Mouse (Mus musculus) neural tube, embryonic 14.5 days (tissue): ENCODE data around the gene Scap. TPM values are rescaled to one million over a fixed set of nuclear protein-coding genes. Genes with fewer than 3 reads are reported as not detected.
"Not testable (repeated sequence)": the region's sequence is repeated elsewhere in the genome, so short reads cannot be mapped to it uniquely, and the experiment has no call there.

Experiments
- ATAC-seq: fragments of 200-750 bp; cut with Nextera tagmentation; 2 replicates; pipeline ENCODE4 v1.8.0; 2017; ENCODE audit warnings: low read depth, mild to moderate bottlenecking, moderate TSS enrichment, moderate library complexity
- H3K27ac ChIP-seq: fragments of 300-500 bp; sonication (generic); 2 replicates; pipeline ENCODE4 v1.5.1; 2014; ENCODE audit warnings: low read depth, mild to moderate bottlenecking, control low read depth, low read length, moderate library complexity, mixed read lengths
- H3K27me3 ChIP-seq: fragments of 300-500 bp; sonication (generic); 2 replicates; pipeline ENCODE4 v1.6.1; 2014; ENCODE audit warnings: low read length; ENCODE audit not compliant: control insufficient read depth, insufficient read depth
- H3K36me3 ChIP-seq: fragments of 300-500 bp; sonication (generic); 2 replicates; pipeline ENCODE4 v1.6.1; 2014; ENCODE audit warnings: low read length, mixed read lengths; ENCODE audit not compliant: control insufficient read depth, insufficient read depth
- H3K4me1 ChIP-seq: fragments of 300-500 bp; sonication (generic); 2 replicates; pipeline ENCODE4 v1.6.1; 2014; ENCODE audit warnings: low read length; ENCODE audit not compliant: control insufficient read depth, insufficient read depth
- H3K4me2 ChIP-seq: fragments of 300-500 bp; sonication (generic); 2 replicates; pipeline ENCODE4 v1.6.1; 2014; ENCODE audit warnings: mild to moderate bottlenecking, low read depth, low read length, control low read depth
- H3K4me3 ChIP-seq: fragments of 300-500 bp; sonication (generic); 2 replicates; pipeline ENCODE4 v1.5.1; 2014; ENCODE audit warnings: low read depth, low read length, control low read depth, mixed read lengths
- H3K9ac ChIP-seq: fragments of 300-500 bp; sonication (generic); replicated peaks from 2 replicates; pipeline ENCODE4 v1.6.1; 2014; ENCODE audit warnings: low read depth, mild to moderate bottlenecking, control low read depth, low read length, mixed read lengths
- H3K9me3 ChIP-seq: fragments of 300-500 bp; sonication (generic); 2 replicates; pipeline ENCODE4 v1.6.1; 2016; ENCODE audit warnings: low read length; ENCODE audit not compliant: control insufficient read depth
- whole genome bisulfite sequencing: fragments of 180-500 bp; shearing (Covaris S2); extraction: QIAGEN DNeasy Blood & Tissue Kit; methylation state at CpG from one replicate; pipeline ENCODE4 v1.1.7; 2014; 5-methylcytosine and 5-hydroxymethylcytosine counted together
- polyA plus RNA-seq: library from polyadenylated mRNA; unstranded; fragments of >200 nt; fragmentation: Nextera tagmentation; extraction: Ambion mirVana; gene quantifications from 2 replicates; pipeline ENCODE4 v1.2.1, GENCODE M21; 2014

The Scap gene
- polyA plus RNA-seq, 1 experiment from 2014 or later: 49.0 TPM

DNA sequence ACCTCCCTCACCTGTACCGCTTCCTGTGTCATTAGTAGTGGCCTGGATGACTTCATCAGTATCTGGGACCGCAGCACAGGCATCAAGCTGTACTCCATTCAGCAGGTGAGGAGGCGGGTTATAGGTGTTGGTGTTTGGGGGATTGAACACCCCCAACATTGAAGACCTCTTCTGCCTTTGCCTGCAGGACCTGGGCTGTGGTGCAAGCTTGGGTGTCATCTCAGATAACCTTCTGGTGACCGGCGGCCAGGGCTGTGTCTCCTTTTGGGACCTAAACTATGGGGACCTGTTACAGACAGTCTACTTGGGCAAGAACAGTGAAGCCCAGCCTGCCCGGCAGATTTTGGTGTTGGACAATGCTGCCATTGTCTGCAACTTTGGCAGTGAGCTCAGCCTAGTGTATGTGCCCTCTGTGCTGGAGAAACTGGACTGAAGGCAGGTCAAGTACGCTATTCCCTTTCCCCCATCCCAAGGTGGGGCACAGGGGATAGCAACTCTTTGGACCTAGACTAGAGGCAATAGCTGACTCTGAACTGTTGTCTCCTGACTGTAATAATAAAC, 51.4 kb downstream of the Scap start:
- Histone ChIP-seq H3K27me3 (no peaks in the 10 kb centered on the region), H3K4me1 (no peaks in the 10 kb centered on the region), H3K36me3 (peaks cover 72% of the 10 kb centered on the region), H3K4me3 (no peak overlapping the region), H3K9me3 (no peaks in the 10 kb centered on the region), H3K4me2 (no peak overlapping the region), H3K9ac (no peak overlapping the region), H3K27ac (no peak overlapping the region)
- ATAC-seq: no peak
- WGBS: 81% methylated on average over 7 of the region's 7 CpGs

- no peak overlapping the region for H3K4me2 ChIP-seq
- ATAC-seq: no peak
- H3K9me3 ChIP-seq: no peaks in the 10 kb centered on the region
- peaks cover 82% of the 10 kb centered on the region for H3K36me3 ChIP-seq
- no peak overlapping the region for H3K4me3 ChIP-seq
- no peak overlapping the region for H3K9ac ChIP-seq
- no peak overlapping the region for H3K27ac ChIP-seq
- no peaks in the 10 kb centered on the region for H3K27me3 ChIP-seq
- H3K4me1 ChIP-seq: no peaks in the 10 kb centered on the region
- WGBS: 94% methylated on average over 7 of the region's 7 CpGs
Observed at GRCm38 (mm10) chr9:110388011-110388410, 54.9 kb downstream of the Scap start.

DNA sequence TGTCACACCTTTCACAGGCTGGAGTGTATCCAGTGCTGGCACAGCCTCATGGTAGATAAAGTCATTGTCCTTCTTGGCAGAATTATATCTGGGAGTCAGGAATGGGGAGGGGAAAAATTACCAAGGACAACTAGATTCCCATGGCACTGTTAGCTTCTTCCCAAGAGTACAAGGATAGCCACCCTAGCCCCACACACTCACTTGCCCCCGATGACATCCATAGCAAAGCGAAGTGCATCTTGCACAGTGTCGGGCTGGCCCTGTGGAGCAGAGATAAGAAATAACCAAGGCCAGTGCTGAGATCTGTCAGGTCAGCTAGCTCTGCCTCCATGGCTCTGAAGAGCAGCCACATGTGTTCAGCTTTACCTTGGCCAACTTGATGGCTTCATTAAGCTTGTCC, 57.8 kb downstream of the Scap start:
- Histone ChIP-seq H3K4me1 (no peaks in the 10 kb centered on the region), H3K9ac (no peak overlapping the region), H3K27ac (no peak overlapping the region), H3K36me3 (peaks cover 70% of the 10 kb centered on the region), H3K27me3 (no peaks in the 10 kb centered on the region), H3K9me3 (no peaks in the 10 kb centered on the region), H3K4me3 (no peak overlapping the region), H3K4me2 (no peak overlapping the region)
- no peak for ATAC-seq
- 98% methylated on average over 3 of the region's 3 CpGs for WGBS

DNA sequence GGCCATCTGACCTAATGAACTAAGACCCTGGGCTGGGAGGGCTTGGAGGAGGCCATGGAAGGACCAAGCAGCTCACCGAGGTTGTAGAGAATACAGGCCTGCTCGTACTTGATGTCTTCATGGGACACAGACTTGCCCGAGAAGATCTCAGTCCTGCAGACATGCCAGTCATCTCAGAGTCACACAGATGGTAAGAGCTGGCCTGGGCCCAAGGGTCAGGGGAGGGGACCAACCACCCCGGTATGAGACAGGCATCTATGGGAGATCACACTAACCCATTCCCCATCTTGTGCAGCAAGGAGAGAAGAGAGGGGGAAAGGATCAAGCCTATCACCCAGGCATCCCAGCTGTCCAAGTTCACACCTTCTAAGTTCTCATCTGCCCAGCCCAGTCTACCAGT, 60.2 kb downstream of the Scap start:
- Histone ChIP-seq H3K4me3 (no peak overlapping the region), H3K4me1 (no peaks in the 10 kb centered on the region), H3K27ac (no peak overlapping the region), H3K9me3 (no peaks in the 10 kb centered on the region), H3K27me3 (no peaks in the 10 kb centered on the region), H3K4me2 (no peak overlapping the region), H3K9ac (no peak overlapping the region), H3K36me3 (peaks cover 49% of the 10 kb centered on the region)
- no peak for ATAC-seq
- 95% methylated on average over 4 of the region's 4 CpGs for WGBS

DNA sequence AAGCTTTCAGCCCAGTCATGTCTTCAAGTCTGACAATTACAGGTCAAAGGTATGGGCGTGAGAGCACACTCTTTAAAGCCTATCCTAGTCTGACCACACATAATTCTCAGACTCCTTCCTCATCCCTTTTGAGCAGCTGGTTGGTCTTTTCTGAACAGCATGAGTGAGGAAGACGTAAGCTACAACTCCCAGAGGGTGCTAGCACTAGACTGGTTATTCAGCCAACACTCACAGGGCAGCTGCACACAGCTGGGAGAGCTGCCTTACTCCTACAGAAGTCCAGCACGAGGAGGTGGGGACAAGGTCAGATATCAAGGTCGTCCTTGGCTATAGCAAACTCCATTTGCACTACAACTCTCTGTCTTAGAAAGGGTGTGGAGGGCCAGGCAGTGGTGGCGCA, 67.6 kb downstream of the Scap start:
- H3K9me3 ChIP-seq: no peaks in the 10 kb centered on the region
- WGBS: 89% methylated on average over 5 of the region's 5 CpGs
- H3K36me3 ChIP-seq: peaks cover 1% of the 10 kb centered on the region; the same call in 1 of the 2 replicates

DNA sequence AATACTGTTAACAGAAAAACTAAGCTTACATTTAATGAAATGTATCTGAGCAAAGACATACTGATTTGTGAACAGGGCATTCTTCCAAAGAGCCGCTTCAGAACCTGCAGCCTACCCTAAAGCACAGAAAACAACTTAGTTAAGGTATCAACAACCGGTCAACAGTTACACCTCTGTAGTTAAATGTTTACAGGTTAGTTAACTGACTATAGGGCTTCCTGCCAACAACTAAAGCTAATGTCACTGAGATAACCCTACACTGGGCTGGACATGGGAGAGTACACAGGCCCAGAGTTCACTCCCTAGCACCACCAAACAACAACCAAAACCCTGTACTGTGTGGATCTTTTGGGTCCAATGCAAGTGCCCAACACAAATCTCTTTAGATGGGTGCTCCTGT, 69.6 kb downstream of the Scap start:
- H3K9me3 ChIP-seq: no peaks in the 10 kb centered on the region

More for the DNA sequence above, 67.6 kb downstream of the Scap start:
- no peak overlapping the region for H3K4me2 ChIP-seq
- no peak overlapping the region for H3K4me3 ChIP-seq
- H3K27me3 ChIP-seq: no peaks in the 10 kb centered on the region
- no peak overlapping the region for H3K9ac ChIP-seq
- H3K27ac ChIP-seq: no peak overlapping the region
- H3K4me1 ChIP-seq: no peaks in the 10 kb centered on the region
- ATAC-seq: no peak

DNA sequence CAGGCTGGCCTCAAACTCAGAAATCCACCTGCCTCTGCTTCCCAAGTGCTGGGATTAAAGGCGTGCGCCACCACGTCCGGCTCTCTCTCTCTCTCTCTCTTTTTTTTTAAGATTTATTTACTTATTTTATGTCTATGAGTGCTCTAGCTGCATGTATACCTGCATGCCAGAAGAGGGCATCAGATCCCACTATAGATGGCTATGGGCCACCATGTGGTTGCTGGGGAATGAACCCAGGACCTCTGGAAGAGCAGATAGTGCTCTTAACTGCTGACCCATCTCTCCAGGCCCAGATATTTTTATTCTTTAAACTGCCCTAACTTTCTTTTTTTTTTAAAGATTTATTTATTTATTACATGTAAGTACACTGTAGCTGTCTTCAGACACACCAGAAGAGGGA, 70.2 kb downstream of the Scap start:
- H3K36me3 ChIP-seq, H3K9me3 ChIP-seq, H3K4me3 ChIP-seq, H3K4me1 ChIP-seq, H3K4me2 ChIP-seq, H3K9ac ChIP-seq, H3K27me3 ChIP-seq, ATAC-seq, H3K27ac ChIP-seq: not testable (repeated sequence)
- 82% methylated on average over 4 of the region's 4 CpGs for WGBS

More for the DNA sequence above, 69.6 kb downstream of the Scap start:
- H3K4me1 ChIP-seq: peaks cover 7% of the 10 kb centered on the region
- no peaks in the 10 kb centered on the region; the same call in 1 of the 2 replicates for H3K36me3 ChIP-seq
- no peak overlapping the region for H3K9ac ChIP-seq
- no peak overlapping the region for H3K4me2 ChIP-seq
- 97% methylated on average over 2 of the region's 2 CpGs for WGBS
- H3K27me3 ChIP-seq: no peaks in the 10 kb centered on the region
- no peak overlapping the region for H3K27ac ChIP-seq
- no peak overlapping the region for H3K4me3 ChIP-seq
- ATAC-seq: no peak

DNA sequence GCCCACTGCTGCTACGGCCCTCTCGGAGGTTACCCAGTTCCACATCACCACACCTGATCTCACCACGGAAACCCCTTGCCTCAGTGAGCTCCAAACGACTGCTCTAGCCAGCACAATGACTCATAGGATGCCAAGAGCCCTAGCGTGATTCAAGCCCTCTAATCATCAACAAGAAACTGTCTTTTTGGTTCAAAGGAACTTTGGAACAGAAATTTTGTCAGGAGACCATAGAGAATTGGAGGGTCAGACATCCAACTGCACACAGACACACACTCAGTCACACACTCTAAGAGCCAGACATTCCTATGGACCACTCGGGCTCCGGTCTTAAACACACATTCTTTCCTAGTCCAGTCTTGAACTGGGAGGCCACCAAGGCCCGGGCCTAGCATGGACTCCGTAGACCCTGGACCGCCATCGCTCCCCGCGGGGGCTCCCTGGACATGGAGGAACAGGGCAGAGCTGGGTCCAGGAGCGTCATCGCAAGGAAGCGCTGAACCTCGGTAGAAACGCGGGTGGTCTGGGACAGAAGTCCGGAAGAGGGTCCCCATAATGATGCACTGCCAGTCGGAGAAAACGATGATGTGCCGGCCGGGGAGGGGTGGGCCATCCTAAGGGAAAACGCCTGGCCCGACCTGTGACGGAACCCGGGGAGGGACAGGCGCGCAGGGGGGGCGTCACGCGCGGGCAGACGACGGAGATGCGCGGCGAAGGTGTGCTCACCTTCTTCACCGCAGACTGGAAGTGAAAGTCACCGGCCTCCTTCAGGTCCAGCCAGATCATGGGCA, 74.4 kb downstream of the Scap start:
- WGBS: 1% methylated on average over 41 of the region's 41 CpGs
- H3K36me3 ChIP-seq: no peaks in the 10 kb centered on the region
- ATAC-seq: peak; percentile 73; the same call in 1 of the 2 replicates
- peak overlapping the region; percentile 82 for H3K9ac ChIP-seq
- H3K27me3 ChIP-seq: no peaks in the 10 kb centered on the region
- H3K27ac ChIP-seq: peak overlapping the region; percentile 82
- peak overlapping the region; percentile 90 for H3K4me2 ChIP-seq
- peaks cover 11% of the 10 kb centered on the region for H3K4me1 ChIP-seq
- H3K9me3 ChIP-seq: no peaks in the 10 kb centered on the region
- H3K4me3 ChIP-seq: peak overlapping the region; percentile 73

- peak within 1 kb of the TSS; percentile 73 for H3K4me3 ChIP-seq
- WGBS: 1% methylated on average over 39 of the region's 39 CpGs
- H3K4me2 ChIP-seq: peak within 1 kb of the TSS; percentile 91
- H3K36me3 ChIP-seq: no peaks in the 10 kb centered on the region
- H3K4me1 ChIP-seq: peaks cover 11% of the 10 kb centered on the region
- peak within 1 kb of the TSS; percentile 82 for H3K27ac ChIP-seq
- ATAC-seq: peak; percentile 94
- H3K9ac ChIP-seq: peak within 1 kb of the TSS; percentile 82
- H3K9me3 ChIP-seq: no peaks in the 10 kb centered on the region
- no peaks in the 10 kb centered on the region for H3K27me3 ChIP-seq
Observed at GRCm38 (mm10) chr9:110408099-110408773, 75.1 kb downstream of the Scap start, which contains the start of gene Ptpn23. Ptpn23 (minus strand) TSS chr9:110408213.
